Mouse (Mus musculus) G1E (cell line): ENCODE measurements at regions not wholly inside any gene's neighbourhood (a gene's known extent, or its start where the extent isn't known, plus 50 kb on each side); places are given as distances from the start of the nearest gene placed in this dataset.

Source experiments
- CTCF ChIP-seq: IDR thresholded peaks from 2 replicates; pipeline ENCODE4 v1.5.1; 2012; ENCODE audit warnings: low read depth, low read length, inconsistent platforms, mixed read lengths
- GATA1 ChIP-seq: IDR thresholded peaks from 2 replicates; pipeline ENCODE4 v1.6.1; 2012; ENCODE audit warnings: borderline replicate concordance, low read length, inconsistent platforms, mixed read lengths
- GATA2 ChIP-seq: IDR thresholded peaks from 2 replicates; pipeline ENCODE4 v1.6.1; 2012; ENCODE audit warnings: low read depth, low read length, inconsistent platforms, borderline replicate concordance
- POLR2AphosphoS5 ChIP-seq: IDR thresholded peaks from 2 replicates; pipeline ENCODE4 v1.6.1; 2012; ENCODE audit warnings: low read depth, low read length, inconsistent platforms; ENCODE audit not compliant: insufficient replicate concordance
- TAL1 ChIP-seq: conservative IDR thresholded peaks from 2 replicates; pipeline ENCODE4 v1.6.1; 2012; ENCODE audit warnings: low read depth, low read length, inconsistent platforms, mixed read lengths

GRCm38 (mm10) chr17:4804013-4804412 is 190.1 kb upstream of the Arid1b start:
- no peak for TF ChIP-seq CTCF
- no peak for TF ChIP-seq GATA2
- no peak for TF ChIP-seq GATA1
- no peak for TF ChIP-seq TAL1
- no peak for TF ChIP-seq POLR2AphosphoS5
